Mouse (Mus musculus) embryonic facial prominence, embryonic 15.5 days (tissue): ENCODE results near the gene Rnf224. TPM values are rescaled to one million over a fixed set of nuclear protein-coding genes. Genes with fewer than 3 reads are reported as not detected.

Experiments
- ATAC-seq: fragments of 200-750 bp; cut with Nextera tagmentation; 2 replicates; pipeline ENCODE4 v1.8.0; 2017; ENCODE audit warnings: low read depth, moderate TSS enrichment; ENCODE audit not compliant: insufficient number of reproducible peaks, low FRiP score, low TSS enrichment
- H3K27ac ChIP-seq: fragments of 300-500 bp; sonication (generic); replicated peaks from 2 replicates; pipeline ENCODE4 v1.5.1; 2015; ENCODE audit warnings: mild to moderate bottlenecking, inconsistent platforms
- H3K27me3 ChIP-seq: fragments of 300-500 bp; sonication (generic); 2 replicates; pipeline ENCODE4 v1.6.1; 2015; ENCODE audit warnings: inconsistent platforms
- H3K36me3 ChIP-seq: fragments of 300-500 bp; sonication (generic); 2 replicates; pipeline ENCODE4 v1.6.1; 2015; ENCODE audit warnings: mild to moderate bottlenecking, inconsistent platforms
- H3K4me1 ChIP-seq: fragments of 300-500 bp; sonication (generic); 2 replicates; pipeline ENCODE4 v1.6.1; 2015; ENCODE audit warnings: inconsistent platforms
- H3K4me2 ChIP-seq: fragments of 300-500 bp; sonication (generic); replicated peaks from 2 replicates; pipeline ENCODE4 v1.6.1; 2015; ENCODE audit warnings: mild to moderate bottlenecking, inconsistent platforms
- H3K4me3 ChIP-seq: fragments of 300-500 bp; sonication (generic); replicated peaks from 2 replicates; pipeline ENCODE4 v1.5.1; 2015; ENCODE audit warnings: mild to moderate bottlenecking, inconsistent platforms
- H3K9ac ChIP-seq: fragments of 300-500 bp; sonication (generic); 2 replicates; pipeline ENCODE4 v1.6.1; 2015; ENCODE audit warnings: inconsistent platforms
- H3K9me3 ChIP-seq: fragments of 300-500 bp; sonication (generic); replicated peaks from 2 replicates; pipeline ENCODE4 v1.6.1; 2016; ENCODE audit warnings: inconsistent platforms
- WGBS: fragments of 180-500 bp; shearing (Covaris S2); methylation state at CpG from one replicate; pipeline ENCODE4 v1.1.7; 2015; 5-methylcytosine and 5-hydroxymethylcytosine counted together
- polyA plus RNA-seq: library from polyadenylated mRNA; unstranded; fragments of >200 nt; fragmentation: Nextera tagmentation; extraction: Ambion mirVana; gene quantifications from 2 replicates; pipeline ENCODE4 v1.2.1, GENCODE M21; 2015

Rnf224 gene
- polyA plus RNA-seq, 1 experiment from 2014 or later = 0.20 TPM

DNA sequence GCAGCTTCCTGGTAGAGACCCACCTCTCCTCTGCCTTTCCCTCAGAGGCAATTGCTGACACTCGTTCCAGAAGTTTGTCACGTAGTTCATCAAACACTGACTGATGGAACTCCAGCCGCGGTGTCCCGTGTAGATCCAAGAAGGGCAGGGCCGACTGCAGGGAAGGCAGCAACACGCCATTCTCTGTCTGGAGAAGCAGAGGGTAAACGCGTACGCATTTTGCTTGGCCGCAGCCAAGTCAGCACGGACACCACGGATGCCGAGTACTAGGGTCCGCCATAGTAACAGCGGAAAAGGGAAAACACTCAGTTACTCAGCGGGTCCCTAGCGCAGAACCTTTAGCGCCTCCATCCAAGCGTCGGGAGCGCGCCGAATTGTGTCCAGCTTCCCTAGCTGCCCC, 25.9 kb downstream of the Rnf224 start:
- WGBS = under 1% methylated on average over 24 of the region's 24 CpGs
- ATAC-seq = no peak
- peaks cover 28% of the 10 kb centered on the region for H3K36me3 ChIP-seq
- H3K27ac ChIP-seq = peak overlapping the region; percentile 93
- peak overlapping the region; percentile 91 for H3K9ac ChIP-seq
- peaks cover 21% of the 10 kb centered on the region for H3K4me1 ChIP-seq
- H3K27me3 ChIP-seq = no peaks in the 10 kb centered on the region
- peak overlapping the region; percentile 93 for H3K4me3 ChIP-seq
- H3K9me3 ChIP-seq = no peaks in the 10 kb centered on the region
- peak overlapping the region; percentile 87 for H3K4me2 ChIP-seq

DNA sequence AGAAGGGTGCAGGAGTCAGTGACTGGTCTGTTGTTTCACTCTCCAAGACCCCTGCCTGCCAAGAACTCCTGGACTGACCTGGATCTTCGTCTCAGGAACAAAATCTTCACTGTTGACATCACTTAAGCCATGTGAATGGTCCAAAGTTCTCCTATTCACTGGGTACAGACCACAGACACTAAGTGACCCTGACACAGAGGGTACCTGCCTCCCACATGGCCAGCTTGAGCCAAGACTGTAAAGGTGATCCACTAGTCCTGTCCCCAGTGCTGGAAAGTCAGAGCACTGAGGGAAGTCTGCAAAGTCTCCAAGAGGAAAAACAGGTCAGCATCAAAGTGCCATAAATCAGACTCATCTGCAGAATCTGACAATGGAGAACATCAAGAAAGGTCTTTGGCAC, 29.0 kb downstream of the Rnf224 start:
- no peak for ATAC-seq
- Histone ChIP-seq H3K9me3 (no peaks in the 10 kb centered on the region), H3K36me3 (peaks cover 59% of the 10 kb centered on the region), H3K4me2 (no peak overlapping the region), H3K4me1 (peaks cover 21% of the 10 kb centered on the region), H3K27me3 (no peaks in the 10 kb centered on the region), H3K4me3 (no peak overlapping the region), H3K9ac (no peak overlapping the region), H3K27ac (no peak overlapping the region)
- 81% methylated on average over 1 of the region's 1 CpGs for WGBS

DNA sequence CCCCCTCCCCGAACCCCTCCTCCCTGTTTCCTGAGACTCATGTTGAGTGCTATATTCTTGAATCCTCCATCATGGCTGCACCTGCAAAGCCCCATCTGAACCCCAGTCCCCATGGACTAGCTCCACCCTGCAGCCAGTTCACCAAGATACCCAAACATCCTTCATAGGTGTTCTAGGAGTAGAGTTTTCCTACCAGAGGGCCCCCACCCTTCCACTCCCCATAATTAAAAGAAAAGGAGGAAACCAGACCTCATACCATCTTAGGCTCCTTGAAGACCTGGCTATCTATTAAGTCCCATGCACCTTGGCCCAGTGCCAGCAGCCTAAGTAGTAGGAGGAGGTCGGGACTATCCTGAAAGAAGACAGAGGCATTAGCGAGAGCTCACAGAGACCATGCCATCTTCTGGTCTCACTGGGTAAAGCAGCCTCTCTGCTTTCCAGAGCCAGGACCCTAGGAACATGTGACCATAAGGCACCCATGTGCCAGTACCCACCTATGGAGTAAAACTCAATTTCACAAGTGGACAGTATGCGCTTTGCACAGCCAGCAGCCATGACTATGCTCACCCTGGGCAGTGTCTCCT, 32.9 kb downstream of the Rnf224 start:
- Histone ChIP-seq H3K4me3 (no peak overlapping the region), H3K9ac (no peak overlapping the region), H3K27me3 (no peaks in the 10 kb centered on the region), H3K27ac (no peak overlapping the region), H3K4me1 (0 out of 2 replicates have a peak, but pooled peaks cover 3% of the 10 kb centered on the region), H3K4me2 (no peak overlapping the region), H3K36me3 (peaks cover 90% of the 10 kb centered on the region), H3K9me3 (no peaks in the 10 kb centered on the region)
- 66% methylated on average over 4 of the region's 4 CpGs for WGBS
- ATAC-seq = no peak; the same call in 1 of the 2 replicates

DNA sequence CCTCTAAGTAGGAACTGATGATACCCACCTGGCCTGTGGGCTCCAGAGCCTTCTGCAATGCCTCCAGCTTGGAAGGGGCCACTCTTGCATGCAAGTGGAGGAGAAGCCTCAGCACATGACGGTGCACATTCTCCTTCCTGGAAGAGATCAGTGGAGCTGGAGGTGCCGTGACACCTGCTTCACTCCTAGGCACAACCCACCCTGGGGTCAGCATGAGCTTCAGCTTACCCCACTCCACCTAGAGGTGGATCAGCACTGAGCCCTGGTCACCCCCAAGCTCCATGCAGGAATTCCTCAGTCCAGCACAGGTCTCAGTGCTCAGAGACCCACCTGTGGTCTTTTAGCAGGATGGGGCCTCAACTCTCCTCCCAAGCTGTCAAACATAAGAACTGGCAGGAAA, 36.0 kb downstream of the Rnf224 start:
- H3K27ac ChIP-seq = no peak overlapping the region
- 97% methylated on average over 2 of the region's 2 CpGs for WGBS
- H3K4me1 ChIP-seq = peaks cover 14% of the 10 kb centered on the region
- H3K27me3 ChIP-seq = peaks cover 11% of the 10 kb centered on the region
- H3K4me3 ChIP-seq = no peak overlapping the region
- H3K9ac ChIP-seq = no peak overlapping the region
- H3K36me3 ChIP-seq = peaks cover 75% of the 10 kb centered on the region
- no peak overlapping the region for H3K4me2 ChIP-seq
- ATAC-seq = no peak
- no peaks in the 10 kb centered on the region for H3K9me3 ChIP-seq

DNA sequence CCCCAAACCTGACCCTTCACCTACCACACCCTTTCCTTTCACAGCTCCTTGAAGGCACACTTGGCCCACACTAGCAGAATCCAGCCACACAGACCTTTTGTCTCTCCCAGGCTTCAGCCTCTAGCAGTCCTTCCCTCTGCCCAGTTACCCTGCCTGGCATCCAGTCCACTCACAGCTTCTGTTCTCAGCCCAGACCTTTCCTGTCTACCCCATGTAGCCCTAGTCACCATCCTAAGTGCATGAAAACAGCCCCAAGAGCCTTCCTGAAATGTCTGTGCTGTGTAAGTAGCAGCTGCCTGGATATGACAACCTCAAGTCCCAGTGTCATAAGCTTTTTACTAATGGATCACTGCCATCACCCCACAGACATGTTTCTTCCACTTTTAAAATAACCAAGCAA, 38.6 kb downstream of the Rnf224 start:
- Histone ChIP-seq H3K9me3 (no peaks in the 10 kb centered on the region), H3K4me2 (no peak overlapping the region), H3K27me3 (peaks cover 26% of the 10 kb centered on the region), H3K27ac (no peak overlapping the region), H3K36me3 (peaks cover 48% of the 10 kb centered on the region), H3K9ac (no peak overlapping the region), H3K4me3 (no peak overlapping the region), H3K4me1 (peaks cover 31% of the 10 kb centered on the region)
- ATAC-seq = no peak

DNA sequence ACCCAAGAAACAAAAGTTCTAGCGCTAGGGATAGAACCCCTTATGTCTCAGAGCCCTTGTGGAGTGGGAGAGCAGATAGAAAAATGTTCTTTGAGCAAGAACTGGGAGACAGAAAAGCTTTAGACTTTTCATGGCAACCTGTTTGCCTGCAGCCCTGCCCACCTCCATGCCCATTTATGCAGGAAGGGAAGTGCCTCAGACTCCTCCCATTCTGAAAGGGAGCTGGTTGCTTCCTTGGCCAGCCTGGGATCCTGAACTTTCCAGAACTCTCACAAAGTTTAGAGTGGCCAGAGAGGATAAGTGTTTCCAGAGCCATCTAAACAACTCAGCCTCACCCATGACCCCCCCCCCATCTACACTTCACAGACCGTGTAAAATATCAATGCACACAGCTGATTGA, 39.4 kb downstream of the Rnf224 start:
- Histone ChIP-seq H3K4me2 (peak overlapping the region; percentile 45), H3K4me1 (peaks cover 32% of the 10 kb centered on the region), H3K27ac (peak overlapping the region; percentile 69), H3K27me3 (peaks cover 26% of the 10 kb centered on the region), H3K36me3 (peaks cover 40% of the 10 kb centered on the region), H3K9ac (no peak overlapping the region), H3K9me3 (no peaks in the 10 kb centered on the region), H3K4me3 (no peak overlapping the region)
- 18% methylated on average over 2 of the region's 2 CpGs for WGBS
- no peak for ATAC-seq

DNA sequence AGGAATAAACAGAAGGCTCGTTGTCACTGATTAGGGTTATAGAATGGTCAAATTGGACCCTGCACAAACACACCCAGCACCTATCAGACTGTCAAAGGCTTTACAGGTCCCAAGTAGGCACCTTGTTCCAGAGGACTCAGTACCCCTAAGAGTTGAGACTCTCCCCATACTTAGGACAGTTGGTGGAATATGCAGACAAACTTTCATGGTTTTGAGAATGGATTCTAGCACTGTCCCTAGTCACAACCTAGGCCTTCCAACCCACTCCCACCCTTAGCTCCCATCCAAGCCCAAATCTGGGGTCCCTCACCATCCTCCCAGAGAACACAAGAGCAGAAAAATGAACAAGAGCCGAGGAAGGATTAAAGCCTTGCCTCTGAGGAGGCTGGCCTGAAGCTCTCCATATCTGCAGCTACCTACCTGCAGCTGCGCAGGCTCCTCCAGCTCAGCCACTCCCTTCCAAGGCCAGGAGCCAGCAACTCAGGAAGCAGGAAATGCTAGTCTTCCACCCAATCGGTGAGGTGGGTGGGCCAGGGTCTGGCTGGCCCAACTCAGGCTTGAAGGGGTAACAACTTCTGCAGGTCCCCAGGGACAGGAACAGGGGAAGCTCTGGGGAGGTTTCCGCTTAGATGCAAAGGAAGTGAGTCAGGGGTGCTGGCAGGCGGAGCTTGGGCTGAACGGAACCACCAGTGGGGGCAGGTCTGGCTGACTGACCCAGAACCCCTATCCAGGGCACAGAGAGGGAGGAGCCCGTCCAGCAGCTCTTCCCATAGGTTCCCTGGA, 40.2 kb downstream of the Rnf224 start, which contains the start of gene Tor4a:
Tor4a (minus strand) TSS at position 715 of the 783 bp plus-strand sequence.
- 7% methylated on average over 8 of the region's 8 CpGs for WGBS
- peaks cover 32% of the 10 kb centered on the region for H3K36me3 ChIP-seq
- H3K27me3 ChIP-seq = peaks cover 26% of the 10 kb centered on the region
- peaks cover 32% of the 10 kb centered on the region for H3K4me1 ChIP-seq
- ATAC-seq = peak; percentile 55; the same call in 1 of the 2 replicates
- H3K9ac ChIP-seq = peak within 1 kb of the TSS; percentile 4; the same call in 1 of the 2 replicates
- peak within 1 kb of the TSS; percentile 69 for H3K27ac ChIP-seq
- H3K4me2 ChIP-seq = peak within 1 kb of the TSS; percentile 45
- H3K4me3 ChIP-seq = peak within 1 kb of the TSS; percentile 33
- H3K9me3 ChIP-seq = no peaks in the 10 kb centered on the region

DNA sequence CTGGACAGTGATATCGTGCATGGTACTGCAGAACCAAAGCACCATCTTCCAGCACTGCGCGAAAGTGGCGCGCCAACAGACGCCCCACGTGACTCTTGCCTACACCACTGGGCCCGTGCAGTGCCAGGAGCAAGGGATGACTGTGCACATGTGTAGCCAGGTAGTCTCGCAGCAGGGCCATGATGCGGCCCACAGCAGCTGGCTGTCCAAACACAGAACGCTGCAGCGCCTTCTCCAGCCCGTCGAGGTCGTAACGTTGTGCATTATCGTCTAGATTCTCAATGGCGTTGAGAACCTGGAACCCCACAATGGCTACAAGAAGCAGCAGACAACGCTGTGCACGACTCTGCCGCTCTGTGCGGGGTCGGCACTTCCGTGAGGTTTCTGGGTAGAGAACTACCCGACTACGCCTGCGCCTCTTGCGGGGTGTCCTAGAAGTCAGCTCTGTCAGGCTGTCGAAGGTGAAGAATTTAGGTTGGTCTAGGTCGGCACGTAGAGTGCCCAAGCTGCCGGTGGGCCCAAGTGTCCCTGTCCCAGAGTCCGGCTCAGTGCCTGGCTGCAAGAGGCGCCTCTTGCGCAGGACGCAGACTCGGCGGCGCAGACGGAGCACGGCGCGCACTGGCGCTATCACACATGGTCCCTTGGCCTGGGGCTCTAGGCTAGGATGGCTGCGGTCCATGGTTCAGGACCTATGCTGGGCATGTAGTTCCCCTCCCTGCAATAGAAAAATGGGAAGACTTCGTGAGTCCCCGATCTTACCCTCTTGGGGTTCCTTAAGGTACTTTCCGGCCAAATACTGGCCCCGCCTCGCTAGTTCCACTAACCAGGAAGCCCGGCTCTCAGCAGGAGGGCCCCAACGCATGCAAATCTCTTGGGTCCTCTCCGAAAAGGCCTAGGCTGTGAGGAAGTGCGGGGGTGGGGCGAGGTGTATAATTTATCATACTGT, 41.1 kb downstream of the Rnf224 start:
- Histone ChIP-seq H3K4me2 (peak overlapping the region; percentile 45), H3K4me1 (peaks cover 32% of the 10 kb centered on the region), H3K27me3 (peaks cover 26% of the 10 kb centered on the region), H3K27ac (peak overlapping the region; percentile 69), H3K9ac (peak overlapping the region; percentile 4; the same call in 1 of the 2 replicates), H3K4me3 (peak overlapping the region; percentile 33), H3K9me3 (no peaks in the 10 kb centered on the region), H3K36me3 (peaks cover 23% of the 10 kb centered on the region)
- WGBS = 21% methylated on average over 55 of the region's 55 CpGs
- ATAC-seq = no peak

DNA sequence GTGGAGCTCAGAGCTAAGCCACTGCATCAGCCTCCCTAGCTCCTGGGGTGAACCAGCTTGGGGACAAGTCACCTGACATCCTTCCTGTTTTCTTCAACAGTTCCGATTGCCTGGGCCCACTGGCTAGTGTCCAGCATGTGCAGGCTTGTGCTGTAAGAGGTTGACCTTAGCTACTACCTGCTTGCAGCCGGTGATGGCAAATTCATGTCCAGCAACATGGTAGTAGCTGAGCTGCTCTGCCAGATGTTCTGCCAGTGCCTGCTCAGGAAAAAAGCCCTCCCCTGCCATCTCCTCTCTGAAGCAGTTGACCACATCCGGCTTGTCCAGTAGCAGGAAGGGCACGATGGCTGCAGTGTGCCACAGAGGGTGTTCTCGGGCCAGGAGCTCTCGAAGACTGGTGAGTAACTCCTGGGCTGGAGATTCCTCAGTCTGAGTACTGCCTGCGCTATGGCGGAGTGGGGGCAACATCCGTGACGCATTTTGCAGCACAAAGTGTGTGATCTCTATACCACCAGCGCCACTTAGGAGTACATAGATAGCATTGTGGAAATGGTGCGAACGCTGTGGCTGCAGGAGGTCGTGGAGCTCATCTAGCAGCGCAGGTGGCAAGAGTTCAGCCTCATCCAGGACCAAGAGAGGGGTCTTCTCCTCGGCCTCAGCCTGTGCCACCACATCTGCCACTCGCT, 42.0 kb downstream of the Rnf224 start:
- H3K9me3 ChIP-seq = no peaks in the 10 kb centered on the region
- H3K36me3 ChIP-seq = peaks cover 15% of the 10 kb centered on the region
- peaks cover 26% of the 10 kb centered on the region for H3K27me3 ChIP-seq
- no peak overlapping the region for H3K9ac ChIP-seq
- H3K4me1 ChIP-seq = peaks cover 32% of the 10 kb centered on the region
- ATAC-seq = no peak
- no peak overlapping the region; the same call in 1 of the 2 replicates for H3K4me3 ChIP-seq
- H3K4me2 ChIP-seq = peak overlapping the region; percentile 45
- 0 out of 2 replicates have a peak overlapping the region, but pooled peaks have one; percentile 28 for H3K27ac ChIP-seq
- WGBS = 81% methylated on average over 17 of the region's 17 CpGs

DNA sequence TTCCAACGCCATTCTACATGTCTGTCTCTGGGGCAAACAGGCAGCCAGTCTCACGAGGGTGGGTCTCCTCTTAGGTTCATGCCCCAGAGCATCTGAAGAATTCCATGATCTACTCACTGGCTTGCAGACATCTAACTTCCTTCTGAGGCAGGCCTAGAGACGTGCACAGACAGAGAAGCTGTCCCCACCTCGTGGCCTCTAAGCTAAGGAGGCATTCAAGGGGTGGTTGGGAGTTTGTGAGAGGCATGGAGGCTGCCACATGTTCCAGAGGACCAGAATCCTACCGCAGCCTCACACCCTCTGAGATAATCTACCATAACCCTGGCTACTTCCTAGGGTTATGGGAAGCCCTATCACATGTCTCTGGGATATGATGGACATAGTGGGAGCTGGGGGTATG, 42.6 kb downstream of the Rnf224 start:
- Histone ChIP-seq H3K36me3 (peaks cover 10% of the 10 kb centered on the region), H3K27me3 (peaks cover 26% of the 10 kb centered on the region), H3K4me1 (peaks cover 32% of the 10 kb centered on the region), H3K4me2 (no peak overlapping the region; the same call in 1 of the 2 replicates), H3K9ac (no peak overlapping the region), H3K9me3 (no peaks in the 10 kb centered on the region), H3K4me3 (no peak overlapping the region), H3K27ac (peak overlapping the region; percentile 28; the same call in 1 of the 2 replicates)
- 59% methylated on average over 5 of the region's 5 CpGs for WGBS
- no peak for ATAC-seq
